ENCODE assay signal across 8 mouse cellular contexts in genomic region chr12:34495940-34496339, GRCm38 (mm10).
DNase-seq lines count a peak whose midpoint lies in the region; ATAC-seq and TF ChIP-seq lines count a peak whose summit lies in the region.

No protein-coding gene starts in this region.

- no peak for ATAC-seq in limb, embryonic 15.5 days (ENCODE audit: insufficient number of reproducible peaks, low FRiP score, low TSS enrichment, low read depth)

- H3K27ac ChIP-seq in left cerebral cortex, adult 2 months: peak overlapping the region; percentile 65
- peak overlapping the region; percentile 42; the same call in 1 of the 2 replicates for H3K27ac ChIP-seq in embryonic fibroblast, embryonic 13.5 days (ENCODE audit: insufficient read depth, low read length)
- no peak overlapping the region for H3K27ac ChIP-seq in limb, embryonic 15.5 days
- H3K27ac ChIP-seq in cerebellum, adult 2 months (ENCODE audit: insufficient read depth, low read length): no peak overlapping the region

- H3K4me2 ChIP-seq in limb, embryonic 15.5 days: no peak overlapping the region

- peak overlapping the region; percentile 31 for H3K4me3 ChIP-seq in left cerebral cortex, adult 2 months
- H3K4me3 ChIP-seq in embryonic fibroblast, embryonic 13.5 days (ENCODE audit: insufficient read depth, low read length): no peak overlapping the region
- H3K4me3 ChIP-seq in limb, embryonic 15.5 days: peak overlapping the region; percentile 19; the same call in 1 of the 2 replicates
- no peak overlapping the region for H3K4me3 ChIP-seq in cerebellum, adult 2 months (replicated peaks; ENCODE audit: insufficient read depth, low read depth, low read length)

- whole genome bisulfite sequencing in limb, embryonic 15.5 days: 44% methylated on average over 3 of the region's 3 CpGs
- WGBS in cerebellum, adult 2 months: 75% methylated on average over 3 of the region's 3 CpGs

- peaks cover 6% of the 10 kb centered on the region for H3K4me1 ChIP-seq in embryonic fibroblast, embryonic 13.5 days (ENCODE audit: control insufficient read depth, insufficient read depth, low read length)
- H3K4me1 ChIP-seq in limb, embryonic 15.5 days: peaks cover 5% of the 10 kb centered on the region; the same call in 1 of the 2 replicates
- H3K4me1 ChIP-seq in cerebellum, adult 2 months (ENCODE audit: control insufficient read depth, insufficient read depth, low read length): no peaks in the 10 kb centered on the region

- no peak for TF ChIP-seq POLR2A in embryonic fibroblast, embryonic 13.5 days (IDR thresholded peaks at IDR 0.05; ENCODE audit: low read depth, low read length)
- no peak for TF ChIP-seq POLR2A in cerebellum, adult 2 months (IDR thresholded peaks at IDR 0.05; ENCODE audit: borderline replicate concordance, insufficient read depth, low read length)

- DNase-seq in heart, adult 11 months: peak; percentile 65
- DNase-seq in heart, postnatal 14 days: no peak
- DNase-seq in left cerebral cortex, adult 2 months (ENCODE audit: extremely low spot score in 1 of 2, low spot score in 2 of 2): no peak
- no peak for DNase-seq in left cerebral cortex, postnatal 36 days (ENCODE audit: low spot score in 2 of 2)
- DNase-seq in cerebellum, adult 2 months: no peak
- no peak for DNase-seq in right cerebral cortex, adult 2 months (ENCODE audit: low spot score in 2 of 2)

- H3K27me3 ChIP-seq in limb, embryonic 15.5 days: no peaks in the 10 kb centered on the region
- H3K27me3 ChIP-seq in cerebellum, adult 2 months (ENCODE audit: control insufficient read depth, insufficient read depth, low read length): no peaks in the 10 kb centered on the region

- no peaks in the 10 kb centered on the region for H3K36me3 ChIP-seq in limb, embryonic 15.5 days

- no peaks in the 10 kb centered on the region for H3K9me3 ChIP-seq in limb, embryonic 15.5 days

- no peak for TF ChIP-seq CTCF in left cerebral cortex, adult 2 months (IDR thresholded peaks at IDR 0.05)
- no peak for TF ChIP-seq CTCF in embryonic fibroblast, embryonic 13.5 days (IDR thresholded peaks at IDR 0.05; ENCODE audit: borderline replicate concordance, insufficient read depth, low read length)
- no peak for TF ChIP-seq CTCF in cerebellum, adult 2 months (IDR thresholded peaks at IDR 0.05; ENCODE audit: borderline replicate concordance, insufficient read depth, low read depth, low read length)

- no peak overlapping the region for H3K9ac ChIP-seq in limb, embryonic 15.5 days

- intact Hi-C loops in heart, postnatal 14 days (cut with DNase I): no loop called here
- intact Hi-C loops in left cerebral cortex, adult 2 months (cut with DNase I): loop anchor here (5.0 kb wide), 2 partner anchors 44 to 156 kb away; no protein-coding TSS in a partner anchor
- intact Hi-C loops in left cerebral cortex, postnatal 36 days (cut with DNase I): loop anchor here (2.0 kb wide), 1 partner anchor 33 kb away; no protein-coding TSS in a partner anchor

Comparison
In these comparisons a context has a peak if more than half of its experiments do, and no peak if none do; other contexts are left out.
1. H3K27ac ChIP-seq: peak in left cerebral cortex, adult 2 months (single experiment) and embryonic fibroblast, embryonic 13.5 days (single experiment); none in limb, embryonic 15.5 days (single experiment) and cerebellum, adult 2 months (single experiment).
2. H3K4me3 ChIP-seq: peak in left cerebral cortex, adult 2 months (single experiment) and limb, embryonic 15.5 days (single experiment); none in embryonic fibroblast, embryonic 13.5 days (single experiment) and cerebellum, adult 2 months (single experiment).